ENCODE assay signal across 18 mouse cellular contexts in the genomic region with DNA sequence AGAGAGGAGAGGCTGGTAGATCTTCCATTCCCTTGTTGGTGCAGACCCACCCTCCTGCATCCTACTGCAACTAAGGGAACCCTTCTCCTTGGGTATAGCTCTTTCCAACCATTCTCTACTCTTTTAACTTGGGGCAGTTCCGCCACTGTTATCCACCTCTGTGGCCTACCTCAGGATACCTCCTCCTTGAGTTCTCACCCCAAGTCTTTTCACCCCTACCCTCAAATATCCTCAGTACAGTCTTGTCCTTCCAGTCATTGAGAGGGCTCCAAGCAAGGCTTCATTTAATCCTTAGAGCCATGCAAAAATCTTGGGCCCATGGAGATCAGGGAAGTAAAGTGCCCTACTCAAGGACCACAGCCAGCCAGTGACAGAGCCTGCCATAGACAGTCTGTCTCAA. TPM values are rescaled to one million over a fixed set of nuclear protein-coding genes. Genes with fewer than 3 reads are reported as not detected.
DNase-seq lines count a peak whose midpoint lies in the region.
"Had no signal": no experiment of that assay in that cellular context is flagged by ENCODE, and none has a peak within 500 bp of the region (broad histone marks: within the 10 kb centered on the region; RNA-seq: fewer than 3 reads in every experiment).

Gene Serpina16, minus strand, starts transcription at position 101 of the 400 bp plus-strand sequence.

- DNase-seq in gonadal fat pad, adult 2 months (ENCODE audit: low read depth) = no peak
- DNase-seq in cerebellum, adult 18-20 months = no peak
- DNase-seq: adrenal gland, adult 2 months; adrenal gland, adult 8-10 months; adrenal gland, postnatal 10 days; adrenal gland, postnatal 14 days; adrenal gland, postnatal 25 days; adrenal gland, postnatal 36 days; B cell, adult 2 months; cerebellum, adult 11 months; cerebellum, adult 11-12 months; cerebellum, adult 2 months; cerebellum, adult 8-10 months had no signal

RNA-seq across cellular contexts. Expression of gene Serpina16, which starts in this region (rescaled TPM):
- 428 and 754 TPM in 2 replicates for polyA plus RNA-seq in gonadal fat pad, adult 2 months (2012; rRNA removed)
- polyA plus RNA-seq: activated CD4-positive, CD25-positive, alpha-beta regulatory T cell, adult 4 months; adrenal gland, adult 2 months; brain, embryonic 14.5 days; C2C12; CD4-positive, CD25-positive, alpha-beta regulatory T cell, adult 4 months; cerebellum, adult 2 months; G1E had no signal
